Mouse (Mus musculus) T-cell, adult 2 months (primary cell): ENCODE data around the gene Srsf6.

Source experiments
- DNase-seq: peaks from one replicate; pipeline ENCODE4 v3.0.0; 2022; ENCODE audit warnings: low spot score

Gene Srsf6

DNA sequence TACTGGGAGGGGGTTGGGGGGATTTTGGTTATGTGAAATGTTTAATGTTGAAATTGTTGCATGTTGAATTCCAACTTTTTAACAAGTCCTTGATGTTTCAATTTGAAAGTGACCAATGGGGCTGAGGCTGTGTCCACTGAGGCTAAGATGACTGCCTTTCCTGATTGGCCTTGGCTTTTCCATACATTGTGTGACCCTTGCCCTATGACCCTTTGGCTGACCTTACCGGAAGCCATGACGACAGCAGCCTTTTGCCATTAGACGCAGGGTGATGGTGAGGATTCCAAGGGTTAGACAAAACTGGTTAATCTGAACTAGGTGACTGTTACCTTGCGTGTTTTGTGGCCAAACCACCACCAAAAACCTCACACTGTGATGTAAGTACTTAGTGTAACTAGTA is 1.4 kb downstream of the Srsf6 start:
- DNase-seq = no peak

GRCm38 (mm10) chr2:162934421-162934820 is 3.1 kb downstream of the Srsf6 start:
- DNase-seq = no peak

- no peak for DNase-seq
Observed at GRCm38 (mm10) chr2:162935700-162936099, 4.4 kb downstream of the Srsf6 start.

DNA sequence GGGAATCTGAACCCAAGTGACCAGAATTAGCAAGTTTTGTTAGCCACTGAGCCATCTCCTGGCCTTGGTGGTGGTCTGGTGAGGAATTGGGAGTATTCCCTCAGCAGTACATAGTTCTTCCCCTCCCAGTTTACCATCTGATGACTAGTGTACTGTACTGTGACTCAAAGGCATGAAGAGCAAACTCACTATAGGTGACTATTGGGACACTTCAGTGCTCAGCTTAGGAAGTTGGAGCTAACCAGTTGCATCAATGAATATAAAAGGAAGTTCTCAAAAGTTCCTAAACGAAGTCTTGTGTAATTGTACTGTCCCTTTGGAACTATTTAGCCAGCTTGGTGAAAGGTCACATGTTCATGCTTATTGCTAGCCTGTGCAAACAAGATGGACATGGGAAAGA is 8.2 kb downstream of the Srsf6 start:
- DNase-seq = no peak

DNA sequence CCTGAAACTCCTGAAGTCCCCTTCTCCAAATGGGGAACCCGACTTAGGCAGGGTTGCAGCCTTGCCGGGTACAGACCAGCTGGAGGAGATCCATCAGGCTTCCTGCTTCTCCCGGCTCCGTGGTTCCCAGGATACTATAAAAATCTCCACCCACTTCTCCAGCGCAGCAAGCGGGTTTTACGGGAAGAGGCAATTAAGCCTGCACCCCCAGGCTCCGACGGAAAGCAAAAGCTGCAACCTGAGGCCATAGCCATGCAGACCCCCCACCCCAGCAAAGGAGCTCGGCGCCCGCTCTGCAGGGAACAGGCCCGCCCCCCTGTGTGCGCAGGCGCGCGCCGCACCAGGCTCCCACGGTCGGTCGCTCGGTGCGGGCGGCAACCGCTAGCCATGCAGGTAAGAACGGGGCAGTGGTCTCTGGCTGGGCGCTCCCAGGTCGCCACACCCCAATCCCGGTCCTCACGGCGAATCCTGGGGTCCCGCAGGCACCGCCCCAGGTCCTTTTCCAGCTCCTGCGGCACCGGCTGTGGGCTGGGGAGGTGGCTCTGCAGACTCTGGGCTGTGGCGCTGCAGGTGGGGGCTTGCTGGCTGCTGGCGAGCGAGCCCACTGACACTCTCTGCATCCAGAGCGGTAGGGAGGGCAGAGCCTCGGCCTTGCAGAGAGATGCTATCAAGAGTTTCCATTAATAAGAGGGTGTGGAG is 12.0 kb downstream of the Srsf6 start, which contains the start of gene L3mbtl1:
Gene L3mbtl1, plus strand, starts transcription at position 325 of the 699 bp plus-strand sequence.
- peak; percentile 15 for DNase-seq

DNA sequence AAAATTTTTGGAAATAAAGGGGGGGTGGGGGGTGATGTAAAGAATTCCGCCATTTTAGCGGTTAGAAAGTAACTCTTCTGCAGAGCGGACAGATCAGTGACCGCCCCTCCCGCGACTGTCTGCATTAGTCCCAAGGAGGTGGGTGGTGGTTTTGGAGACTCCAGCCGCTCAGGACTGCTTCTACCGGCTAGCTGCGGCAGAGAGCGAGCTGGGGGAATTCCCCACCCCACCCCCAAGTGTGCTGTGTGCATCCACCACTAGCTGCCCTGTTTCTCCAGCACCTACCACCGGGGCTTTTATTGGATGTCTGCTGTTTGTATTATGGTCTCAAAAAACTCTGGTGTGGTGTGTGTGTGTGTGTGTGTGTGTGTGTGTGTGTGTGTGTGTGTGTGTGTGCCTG is 12.6 kb downstream of the Srsf6 start:
- peak; percentile 10 for DNase-seq

- no peak for DNase-seq
Observed at GRCm38 (mm10) chr2:162946964-162947363, 15.6 kb downstream of the Srsf6 start.

DNA sequence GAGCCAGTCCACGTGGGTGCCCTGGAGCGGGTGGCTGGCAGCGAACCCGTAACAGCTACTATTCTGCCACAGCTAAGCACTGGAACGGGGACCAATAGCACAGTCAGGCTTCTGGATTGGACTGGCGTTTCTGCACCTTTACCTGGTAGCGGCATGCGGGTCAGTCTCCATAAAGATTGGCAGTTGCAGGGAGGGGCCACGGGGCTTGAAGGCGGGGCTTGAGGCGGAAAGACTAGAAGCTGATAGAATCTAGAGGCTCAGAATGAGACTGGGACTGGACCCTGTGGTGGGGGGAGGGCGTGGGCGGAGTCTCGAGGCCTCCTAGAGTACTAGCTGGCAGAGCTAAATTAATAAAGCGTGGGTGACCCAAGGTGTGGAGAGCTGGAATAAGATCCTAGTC is 16.4 kb downstream of the Srsf6 start:
- DNase-seq = no peak

DNA sequence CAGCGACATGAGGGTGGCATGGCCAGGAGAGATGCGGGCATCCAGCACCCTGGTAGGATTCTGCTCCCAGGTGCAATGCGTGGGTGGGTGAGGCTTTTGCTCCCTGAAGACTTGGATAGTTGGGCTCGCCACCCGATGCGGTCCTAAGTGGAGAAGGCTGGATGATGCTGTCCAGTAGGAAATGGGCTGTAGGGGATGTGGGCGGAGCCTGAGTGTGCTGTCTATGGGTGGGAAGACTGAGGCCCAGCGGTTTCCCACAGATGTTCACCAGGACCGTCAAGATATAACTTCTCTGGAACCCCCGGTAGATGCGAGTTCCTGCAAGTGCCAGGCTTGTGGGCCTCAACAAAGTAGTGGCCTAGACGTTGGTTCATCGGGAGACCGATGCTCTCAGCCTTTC is 16.9 kb downstream of the Srsf6 start:
- DNase-seq = no peak

DNA sequence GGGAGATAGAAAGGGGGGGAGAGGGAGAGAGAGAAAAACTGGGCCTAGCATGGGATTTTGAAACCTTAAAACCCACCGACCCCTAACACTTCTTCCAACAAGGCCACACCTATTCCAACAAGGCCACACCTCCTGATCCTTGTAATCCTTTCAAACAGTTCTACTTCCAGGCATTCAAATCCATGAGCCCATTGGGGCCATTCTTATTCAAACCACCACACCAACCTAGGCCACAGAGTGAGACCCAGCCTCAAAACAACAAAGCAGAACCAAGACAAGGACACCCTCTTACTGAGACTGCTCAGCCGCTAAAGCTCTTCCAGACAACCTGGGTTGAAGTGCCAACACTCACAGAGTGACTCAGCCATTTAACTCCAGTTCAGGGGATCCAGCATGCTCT is 19.4 kb downstream of the Srsf6 start:
- DNase-seq = no peak

- no peak for DNase-seq
Observed at GRCm38 (mm10) chr2:162956843-162957242, 25.5 kb downstream of the Srsf6 start.

- no peak for DNase-seq
Observed at GRCm38 (mm10) chr2:162961321-162961720, 30.0 kb downstream of the Srsf6 start.

DNA sequence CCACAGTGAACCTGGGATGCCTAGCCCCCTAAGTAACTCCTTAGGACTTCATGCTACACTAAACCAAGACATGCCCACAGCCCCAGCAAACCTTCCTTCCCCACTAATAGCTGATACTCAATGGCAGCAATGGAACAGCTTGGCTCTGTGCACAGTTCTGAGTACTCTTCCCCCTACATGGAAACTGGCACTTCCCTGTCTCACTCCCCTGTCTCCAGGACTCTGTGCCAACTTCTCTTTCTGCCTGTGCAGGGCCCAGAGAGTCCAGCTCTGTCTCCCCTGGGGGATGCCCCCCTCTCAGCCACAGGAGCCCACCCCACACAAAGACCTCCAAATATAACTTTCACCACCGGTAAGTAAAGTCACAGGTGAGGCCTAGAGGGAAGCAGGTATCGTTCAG is 35.4 kb downstream of the Srsf6 start:
- DNase-seq = no peak

- DNase-seq = peak; percentile 39
Observed at GRCm38 (mm10) chr2:162968357-162968756, 37.0 kb downstream of the Srsf6 start.

DNA sequence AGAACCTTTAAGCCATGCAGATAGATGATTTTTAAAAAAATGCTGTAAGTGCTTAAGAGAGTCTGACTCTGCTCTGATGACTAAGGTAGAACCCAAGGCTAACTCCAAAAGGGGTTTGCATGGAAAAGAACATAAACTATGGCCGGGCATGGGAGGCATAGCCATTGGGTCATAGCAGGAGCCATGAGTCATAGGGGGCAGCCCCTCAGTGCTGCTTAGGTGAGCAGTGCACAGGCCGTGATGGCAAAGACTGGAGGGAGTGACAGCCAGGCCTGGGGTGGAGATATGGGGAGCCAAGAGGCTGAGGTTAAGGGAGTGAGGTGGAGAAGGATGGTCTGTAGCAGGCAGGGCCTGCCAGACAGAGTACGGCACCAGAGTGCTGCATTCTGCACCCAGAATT is 37.8 kb downstream of the Srsf6 start:
- no peak for DNase-seq

- DNase-seq = no peak
Observed at GRCm38 (mm10) chr2:162970896-162971295, 39.6 kb downstream of the Srsf6 start.

GRCm38 (mm10) chr2:162972752-162973151 is 41.4 kb downstream of the Srsf6 start:
- DNase-seq = no peak

DNA sequence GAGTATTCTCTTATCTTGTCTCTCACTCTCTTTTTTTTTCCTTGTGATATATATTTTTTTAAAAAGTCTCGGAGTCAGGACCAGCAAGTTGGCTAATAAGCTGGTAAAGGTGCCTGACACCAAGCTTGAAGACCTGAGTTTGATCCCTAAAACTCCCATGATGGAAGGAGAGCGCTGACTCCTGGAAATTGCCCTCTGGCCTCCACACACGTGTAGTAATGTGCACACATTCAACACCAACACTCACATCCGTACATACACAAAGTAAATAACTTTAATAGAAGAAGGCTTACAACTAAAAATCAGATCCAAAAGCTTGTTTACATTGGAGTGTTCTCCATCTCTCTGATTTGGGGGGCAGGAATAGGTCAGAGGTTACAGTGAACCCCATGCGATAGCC is 41.9 kb downstream of the Srsf6 start:
- DNase-seq = no peak

DNA sequence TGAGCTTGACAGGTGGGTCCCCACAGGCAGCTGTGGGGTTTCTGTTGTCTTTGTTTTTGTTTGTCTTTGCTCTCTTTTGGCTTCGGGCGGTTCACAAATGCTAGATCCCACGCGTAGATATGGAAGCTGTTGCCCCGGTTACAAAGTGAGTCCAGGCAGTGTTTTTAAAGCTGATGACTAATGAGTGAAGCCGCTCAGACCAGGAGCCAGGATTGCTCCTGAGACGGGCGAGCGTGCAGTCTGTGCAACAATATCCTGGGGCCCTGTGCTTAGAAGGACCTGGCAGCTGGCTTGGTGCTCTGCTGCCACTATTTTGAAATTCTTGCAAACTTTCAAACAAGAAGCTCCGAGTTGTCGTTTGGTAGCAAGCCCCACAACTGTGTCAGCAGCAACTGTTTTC is 42.3 kb downstream of the Srsf6 start:
- no peak for DNase-seq

DNA sequence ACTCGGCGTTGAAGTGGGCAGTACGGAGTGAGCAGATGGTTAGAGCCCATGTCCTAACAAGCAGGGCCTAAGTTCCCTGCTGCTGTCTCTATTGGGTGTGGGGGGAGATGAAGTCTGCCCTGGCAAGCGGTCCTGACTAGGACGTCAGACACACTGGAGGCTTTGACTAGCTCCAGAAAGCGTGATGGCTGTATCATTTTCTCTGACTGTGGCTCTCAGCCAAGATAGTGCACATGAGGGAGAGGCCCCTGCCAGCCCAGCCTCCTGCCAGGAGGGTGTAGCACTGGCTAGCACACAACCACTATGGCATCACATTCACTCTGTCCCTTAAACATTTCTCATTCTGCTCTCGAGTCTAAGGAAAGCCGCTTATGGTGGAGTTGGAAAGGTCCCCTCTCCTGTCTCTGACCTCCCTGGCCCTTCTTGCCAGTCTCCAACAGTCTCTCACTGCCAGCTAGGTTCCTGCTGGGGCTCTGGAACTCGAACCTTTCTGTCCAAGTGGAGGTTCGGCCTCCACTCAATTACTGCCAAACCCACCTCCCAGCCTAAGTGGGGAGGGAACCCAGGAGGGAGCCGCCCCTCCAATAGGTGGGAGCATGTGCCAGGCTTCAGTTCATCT is 43.9 kb downstream of the Srsf6 start:
- no peak for DNase-seq

GRCm38 (mm10) chr2:162976001-162976400 is 44.7 kb downstream of the Srsf6 start:
- DNase-seq = no peak

DNA sequence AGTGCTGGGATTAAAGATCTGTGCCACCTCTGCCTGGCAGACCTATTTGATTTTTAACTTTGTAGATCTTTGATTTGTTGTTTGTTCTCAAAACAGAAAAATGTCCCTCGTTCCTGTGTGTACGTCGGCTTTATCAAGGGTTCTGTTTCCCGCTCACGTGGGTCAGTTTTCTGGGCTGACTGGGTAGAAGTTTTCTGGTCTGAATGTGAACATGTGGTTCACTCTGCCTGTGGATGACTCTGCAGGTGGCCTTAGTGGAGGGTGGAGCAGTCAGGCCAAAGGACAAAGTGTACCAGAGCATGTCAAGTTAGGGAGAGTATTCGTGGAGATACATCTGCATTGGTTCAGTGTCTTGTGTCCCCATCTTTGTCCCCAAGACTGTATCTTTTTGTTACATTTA is 53.1 kb downstream of the Srsf6 start:
- DNase-seq = no peak

DNA sequence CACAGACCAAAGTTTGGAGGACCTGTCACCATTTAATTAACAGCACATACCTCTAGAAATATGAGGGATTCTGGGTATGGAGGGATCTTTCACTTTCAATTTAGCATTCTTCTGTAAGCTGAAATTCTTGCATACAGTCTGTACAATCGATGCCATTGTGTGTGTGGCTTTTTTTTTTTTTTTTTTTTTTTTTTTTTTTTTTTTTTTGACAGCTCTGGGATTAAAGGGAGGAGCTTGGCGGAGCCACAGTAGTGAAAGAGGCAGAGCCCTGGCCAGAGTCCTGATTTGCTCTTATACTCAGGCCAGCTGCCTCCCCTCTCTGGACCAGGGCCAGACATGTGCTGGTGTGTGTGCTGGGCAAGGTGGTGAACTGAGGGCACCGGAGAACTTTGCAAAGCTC is 54.6 kb downstream of the Srsf6 start:
- DNase-seq = no peak
